Mouse (Mus musculus) midbrain, embryonic 14.5 days (tissue): ENCODE data around the gene Ndufb10. TPM values are rescaled to one million over a fixed set of nuclear protein-coding genes. Genes with fewer than 3 reads are reported as not detected.
A peak's percentile ranks its signal among the peaks of the same experiment; 100 is the strongest.
"Not testable (repeated sequence)": the region's sequence is repeated elsewhere in the genome, so short reads cannot be mapped to it uniquely, and the experiment has no call there.

Experiments
- ATAC-seq: fragments of 200-750 bp; cut with Nextera tagmentation; 2 replicates; pipeline ENCODE4 v1.8.0; 2017; ENCODE audit warnings: moderate number of reproducible peaks, moderate library complexity; ENCODE audit not compliant: low FRiP score, low TSS enrichment
- DNase-seq: peaks from one replicate; pipeline ENCODE4 v3.0.0-alpha.2; 2015
- H3K27ac ChIP-seq: fragments of 300-500 bp; sonication (generic); replicated peaks from 2 replicates; pipeline ENCODE4 v1.5.1; 2014; ENCODE audit warnings: mild to moderate bottlenecking, low read depth, low read length, moderate library complexity
- H3K27me3 ChIP-seq: fragments of 300-500 bp; sonication (generic); 2 replicates; pipeline ENCODE4 v1.6.1; 2014; ENCODE audit warnings: low read length, control low read depth, mixed read lengths; ENCODE audit not compliant: control insufficient read depth, insufficient read depth
- H3K36me3 ChIP-seq: fragments of 300-500 bp; sonication (generic); 2 replicates; pipeline ENCODE4 v1.6.1; 2014; ENCODE audit warnings: low read length, control low read depth; ENCODE audit not compliant: control insufficient read depth, insufficient read depth
- H3K4me1 ChIP-seq: fragments of 300-500 bp; sonication (generic); 2 replicates; pipeline ENCODE4 v1.6.1; 2014; ENCODE audit warnings: mild to moderate bottlenecking, antibody characterized with exemption, low read length, control low read depth; ENCODE audit not compliant: control insufficient read depth, insufficient read depth
- H3K4me2 ChIP-seq: fragments of 300-500 bp; sonication (generic); 2 replicates; pipeline ENCODE4 v1.6.1; 2014; ENCODE audit warnings: mild to moderate bottlenecking, low read length, moderate library complexity
- H3K4me3 ChIP-seq: fragments of 300-500 bp; sonication (generic); replicated peaks from 2 replicates; pipeline ENCODE4 v1.5.1; 2014; ENCODE audit warnings: low read depth, low read length
- H3K9ac ChIP-seq: fragments of 300-500 bp; sonication (generic); replicated peaks from 2 replicates; pipeline ENCODE4 v1.6.1; 2014; ENCODE audit warnings: mild to moderate bottlenecking, low read length, moderate library complexity
- H3K9me3 ChIP-seq: fragments of 300-500 bp; sonication (generic); 2 replicates; pipeline ENCODE4 v1.6.1; 2016; ENCODE audit warnings: low read length, control low read depth, mixed read lengths; ENCODE audit not compliant: control insufficient read depth
- WGBS: fragments of 180-500 bp; shearing (Covaris S2); extraction: QIAGEN DNeasy Blood & Tissue Kit; methylation state at CpG from one replicate; pipeline ENCODE4 v1.1.7; 2014; 5-methylcytosine and 5-hydroxymethylcytosine counted together
- polyA plus RNA-seq: library from polyadenylated mRNA; unstranded; fragments of >200 nt; fragmentation: Nextera tagmentation; extraction: Ambion mirVana; gene quantifications from 2 replicates; pipeline ENCODE4 v1.2.1, GENCODE M21; 2014

Ndufb10 gene
- polyA plus RNA-seq, 1 experiment from 2014 or later, result 282 TPM

GRCm38 (mm10) chr17:24728184-24728583 lies 3.9 kb upstream of the Ndufb10 start:
- DNase-seq (no peak), ATAC-seq (no peak)
- no peaks in the 10 kb centered on the region for H3K9me3 ChIP-seq
- no peaks in the 10 kb centered on the region for H3K27me3 ChIP-seq
- no peak overlapping the region for H3K4me2 ChIP-seq
- no peaks in the 10 kb centered on the region for H3K36me3 ChIP-seq
- no peak overlapping the region for H3K4me3 ChIP-seq
- no peak overlapping the region for H3K27ac ChIP-seq
- no peak overlapping the region for H3K9ac ChIP-seq
- 80% methylated on average over 17 of the region's 17 CpGs for WGBS
- H3K4me1 ChIP-seq, result peaks cover 5% of the 10 kb centered on the region

DNA sequence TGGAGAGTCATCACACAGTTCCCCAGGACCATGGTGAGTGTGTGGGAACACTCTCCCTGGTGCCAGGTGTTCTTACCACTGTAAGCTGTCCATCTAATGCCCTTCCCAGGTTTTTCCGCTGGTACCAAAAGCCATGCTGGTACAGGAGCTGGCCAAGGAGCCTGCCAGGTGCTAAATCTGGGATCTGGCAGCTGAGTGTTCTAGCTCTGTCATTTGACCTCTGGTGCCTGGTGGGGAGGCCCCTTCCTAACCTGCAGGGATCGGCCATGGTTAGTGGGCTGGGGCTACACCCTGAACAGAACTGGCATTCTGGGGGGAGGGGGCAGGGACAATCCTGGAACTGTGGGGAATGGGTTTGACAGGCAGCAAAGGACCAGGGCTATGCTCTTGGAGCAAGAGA lies 3.3 kb upstream of the Ndufb10 start, which contains the start of gene Rpl3l:
Rpl3l (plus strand) TSS at position 203 of the 400 bp plus-strand sequence.
- Histone ChIP-seq H3K4me2 (no peak within 1 kb of the TSS), H3K9ac (no peak within 1 kb of the TSS), H3K27me3 (no peaks in the 10 kb centered on the region), H3K27ac (no peak within 1 kb of the TSS), H3K4me1 (peaks cover 9% of the 10 kb centered on the region), H3K36me3 (peaks cover under 1% of the 10 kb centered on the region; the same call in 1 of the 2 replicates), H3K4me3 (no peak within 1 kb of the TSS), H3K9me3 (no peaks in the 10 kb centered on the region)
- 75% methylated on average over 2 of the region's 2 CpGs for WGBS
- no peak for DNase-seq
- no peak for ATAC-seq

DNA sequence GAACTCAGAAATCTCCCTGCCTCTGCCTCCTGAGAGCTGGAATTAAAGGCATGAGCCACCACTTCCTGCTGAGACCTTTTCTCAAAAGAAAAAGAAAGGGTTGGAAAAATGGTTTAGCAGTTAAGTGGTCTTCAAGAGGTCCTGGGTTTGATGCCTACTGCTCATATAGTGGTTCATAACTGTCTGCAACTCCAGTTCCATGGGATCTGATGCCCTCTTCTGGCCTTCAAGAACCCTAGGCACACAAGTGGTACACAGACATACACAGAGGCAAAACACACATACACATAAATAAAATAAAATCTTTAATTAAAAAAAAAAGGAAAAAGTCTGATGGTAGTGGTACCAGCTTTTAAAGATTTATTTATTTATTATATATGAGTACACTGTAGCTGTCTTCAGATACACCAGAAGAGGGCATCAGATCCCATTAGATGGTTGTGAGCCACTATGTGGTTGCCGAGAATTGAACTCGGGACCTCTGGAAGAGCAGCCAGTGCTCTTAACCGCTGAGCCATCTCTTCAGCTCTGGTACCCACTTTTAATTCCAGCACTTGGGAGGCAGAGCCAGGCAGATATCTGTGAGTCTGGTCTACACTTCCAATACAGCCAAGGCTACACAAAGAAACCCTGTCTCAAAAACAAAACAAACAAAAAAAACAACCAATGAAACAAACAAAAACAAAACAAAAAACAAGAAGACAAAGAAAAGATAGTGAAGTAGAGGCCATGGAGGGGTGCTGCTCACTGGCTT lies 1.5 kb upstream of the Ndufb10 start:
- Histone ChIP-seq H3K27ac (no peak overlapping the region), H3K27me3 (no peaks in the 10 kb centered on the region), H3K4me2 (no peak overlapping the region), H3K9me3 (no peaks in the 10 kb centered on the region), H3K9ac (no peak overlapping the region), H3K36me3 (peaks cover 16% of the 10 kb centered on the region), H3K4me1 (peaks cover 9% of the 10 kb centered on the region), H3K4me3 (no peak overlapping the region)
- ATAC-seq (no peak), DNase-seq (no peak)
- 79% methylated on average over 3 of the region's 3 CpGs for WGBS

- H3K4me2 ChIP-seq, result peak overlapping the region; percentile 94
- no peak for ATAC-seq
- peak overlapping the region; percentile 77 for H3K27ac ChIP-seq
- peaks cover 9% of the 10 kb centered on the region for H3K4me1 ChIP-seq
- peak overlapping the region; percentile 88 for H3K9ac ChIP-seq
- peak overlapping the region; percentile 76 for H3K4me3 ChIP-seq
- under 1% methylated on average over 15 of the region's 15 CpGs for WGBS
- H3K27me3 ChIP-seq, result no peaks in the 10 kb centered on the region
- no peak for DNase-seq
- H3K36me3 ChIP-seq, result peaks cover 16% of the 10 kb centered on the region
- H3K9me3 ChIP-seq, result no peaks in the 10 kb centered on the region
These were observed 447 bp downstream of the Ndufb10 start for GRCm38 (mm10) chr17:24723881-24724180.

GRCm38 (mm10) chr17:24723122-24723880 lies 977 bp downstream of the Ndufb10 start:
- 2% methylated on average over 12 of the region's 12 CpGs for WGBS
- no peaks in the 10 kb centered on the region for H3K9me3 ChIP-seq
- H3K36me3 ChIP-seq, result peaks cover 16% of the 10 kb centered on the region
- no peak for ATAC-seq
- no peaks in the 10 kb centered on the region for H3K27me3 ChIP-seq
- H3K27ac ChIP-seq, result no peak overlapping the region; the same call in 1 of the 2 replicates
- peak overlapping the region; percentile 76 for H3K4me3 ChIP-seq
- peak overlapping the region; percentile 94 for H3K4me2 ChIP-seq
- DNase-seq, result no peak
- peaks cover 9% of the 10 kb centered on the region for H3K4me1 ChIP-seq
- peak overlapping the region; percentile 88 for H3K9ac ChIP-seq

GRCm38 (mm10) chr17:24722220-24722924 lies 1.9 kb downstream of the Ndufb10 start:
- WGBS, result 36% methylated on average over 13 of the region's 13 CpGs
- no peaks in the 10 kb centered on the region for H3K27me3 ChIP-seq
- no peak overlapping the region for H3K9ac ChIP-seq
- H3K4me2 ChIP-seq, result peak overlapping the region; percentile 94; the same call in 1 of the 2 replicates
- H3K27ac ChIP-seq, result no peak overlapping the region
- peaks cover 16% of the 10 kb centered on the region for H3K36me3 ChIP-seq
- H3K4me1 ChIP-seq, result peaks cover 9% of the 10 kb centered on the region
- no peaks in the 10 kb centered on the region for H3K9me3 ChIP-seq
- no peak for DNase-seq
- no peak for ATAC-seq
- no peak overlapping the region for H3K4me3 ChIP-seq

- not testable (repeated sequence) for DNase-seq, H3K9me3 ChIP-seq, H3K4me1 ChIP-seq, H3K27me3 ChIP-seq, ATAC-seq, H3K27ac ChIP-seq
- WGBS, result 71% methylated on average over 7 of the region's 7 CpGs
- H3K36me3 ChIP-seq, result peaks cover 17% of the 10 kb centered on the region
- H3K4me3 ChIP-seq, result peak overlapping the region; percentile 19
- peak overlapping the region; percentile 84 for H3K4me2 ChIP-seq
- peak overlapping the region; percentile 34; the same call in 1 of the 2 replicates for H3K9ac ChIP-seq
These were observed 2.8 kb downstream of the Ndufb10 start for GRCm38 (mm10) chr17:24721383-24721955.

GRCm38 (mm10) chr17:24720616-24721015 lies 3.7 kb downstream of the Ndufb10 start:
- not testable (repeated sequence) for H3K27ac ChIP-seq, H3K9me3 ChIP-seq, H3K4me1 ChIP-seq, H3K27me3 ChIP-seq, DNase-seq, ATAC-seq
- WGBS, result under 1% methylated on average over 11 of the region's 11 CpGs
- H3K9ac ChIP-seq, result peak overlapping the region; percentile 77
- peak overlapping the region; percentile 85 for H3K4me3 ChIP-seq
- H3K36me3 ChIP-seq, result peaks cover 24% of the 10 kb centered on the region
- peak overlapping the region; percentile 84 for H3K4me2 ChIP-seq
